Mouse (Mus musculus): Measurements from ENCODE around the gene Tnk1. TPM values are rescaled to one million over a fixed set of nuclear protein-coding genes. Genes with fewer than 3 reads are reported as not detected.
"Not testable (repeated sequence)": the region's sequence is repeated elsewhere in the genome, so short reads cannot be mapped to it uniquely, and the experiment has no call there.

Tnk1 gene
- total RNA-seq, 2 experiments from 2014 or later = not detected

DNA sequence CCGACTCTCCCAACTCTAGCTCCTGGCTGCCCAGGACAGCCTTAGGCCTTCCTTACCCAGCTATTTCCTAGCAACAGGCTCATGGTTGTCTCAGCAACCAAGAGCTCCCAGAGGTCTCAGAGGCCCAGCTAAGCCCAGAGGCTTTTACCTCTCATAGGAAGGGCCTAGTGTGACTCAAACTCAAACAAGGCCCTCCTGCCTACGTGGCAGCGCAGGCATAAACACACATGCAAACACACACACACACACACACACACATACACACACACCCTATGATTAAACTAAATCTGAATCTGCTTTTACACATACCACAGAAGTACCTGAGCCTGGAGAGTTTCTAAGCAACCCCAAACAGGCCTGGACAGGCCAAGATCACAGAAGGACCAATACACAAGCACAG is 19.9 kb upstream of the Tnk1 start:
- DNase-seq = no peak

DNA sequence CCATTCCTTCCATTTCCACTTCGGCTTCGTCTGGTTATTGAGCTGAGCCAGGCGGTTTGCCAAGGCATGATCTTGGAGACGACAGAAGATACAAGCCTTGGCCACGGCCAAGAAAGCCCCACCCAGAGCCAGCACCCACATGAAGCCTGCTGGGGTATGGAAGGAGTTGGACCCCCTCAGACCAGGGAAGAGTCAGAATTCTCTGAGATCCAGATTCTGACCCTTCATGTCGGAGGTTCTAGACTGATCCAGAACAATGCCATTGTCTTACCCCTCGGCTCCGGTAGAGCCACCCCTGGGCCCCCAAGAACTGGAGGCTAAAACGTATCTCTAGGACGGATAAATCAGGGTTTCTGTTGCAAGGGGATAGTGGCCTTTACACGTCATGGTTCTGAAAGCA is 19.3 kb upstream of the Tnk1 start, which contains the start of gene Tmem95:
Gene Tmem95, minus strand, starts transcription at position 141 of the 400 bp plus-strand sequence.
- DNase-seq = no peak

DNA sequence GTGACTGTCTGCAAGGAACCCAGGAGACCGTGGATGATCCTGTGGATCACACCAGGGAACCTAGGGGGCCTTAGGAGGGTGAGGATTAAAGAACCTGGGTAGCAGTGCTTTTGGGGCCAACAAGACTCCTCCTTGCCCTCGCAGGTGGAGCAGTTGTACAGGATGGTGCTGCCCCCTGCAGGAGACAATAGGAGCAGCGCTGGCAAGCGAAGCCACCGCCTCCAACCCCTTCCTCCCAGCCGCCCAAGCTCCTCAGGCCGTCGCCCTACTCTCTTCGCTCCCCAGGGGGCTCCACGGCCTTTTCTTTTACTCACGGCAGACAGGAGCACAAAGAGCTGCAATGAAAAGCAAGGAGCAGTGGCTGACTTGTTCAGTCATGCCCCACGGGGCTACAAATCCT is 18.3 kb upstream of the Tnk1 start:
- DNase-seq = peak; percentile 90 to 92

DNA sequence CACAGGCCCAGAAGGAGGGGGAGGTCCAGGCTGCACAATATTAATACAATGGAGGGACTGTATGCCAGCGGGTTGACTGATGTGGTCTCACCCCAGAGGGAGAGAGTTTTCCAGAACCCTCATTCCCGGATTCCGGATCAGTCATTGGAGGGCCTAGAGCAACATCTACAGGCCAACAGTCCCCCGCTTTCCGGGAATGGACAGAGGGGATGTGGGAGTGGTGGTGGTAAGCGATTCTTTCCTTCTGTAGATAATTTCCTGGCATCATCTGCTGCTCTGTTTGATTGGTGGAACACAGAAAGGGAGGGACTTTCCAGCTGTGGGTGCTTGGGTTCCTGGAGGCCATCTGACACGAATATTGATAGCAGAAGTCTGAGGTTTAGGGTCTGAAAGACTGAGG is 17.7 kb upstream of the Tnk1 start:
- peak; percentile 69 to 86 for DNase-seq

DNA sequence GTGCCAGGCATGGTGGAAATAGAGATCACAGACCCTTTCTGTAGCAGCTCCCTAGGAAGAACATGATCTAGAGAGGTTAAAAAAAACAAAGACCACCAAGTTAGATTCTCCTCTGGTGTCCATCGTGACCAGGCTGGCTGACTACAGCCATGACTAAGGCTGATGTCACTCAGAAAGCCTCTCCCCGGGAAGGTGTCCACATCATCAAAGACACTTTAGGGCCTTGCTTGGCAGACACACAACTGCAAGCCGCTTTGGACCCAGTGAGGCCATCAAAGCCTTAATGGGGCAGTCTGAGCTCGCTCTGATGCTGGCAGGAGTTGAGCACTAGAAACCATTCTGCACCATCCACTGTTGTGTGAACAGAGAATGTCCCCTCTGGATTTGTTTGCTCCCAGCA is 13.9 kb upstream of the Tnk1 start:
- DNase-seq = no peak

DNA sequence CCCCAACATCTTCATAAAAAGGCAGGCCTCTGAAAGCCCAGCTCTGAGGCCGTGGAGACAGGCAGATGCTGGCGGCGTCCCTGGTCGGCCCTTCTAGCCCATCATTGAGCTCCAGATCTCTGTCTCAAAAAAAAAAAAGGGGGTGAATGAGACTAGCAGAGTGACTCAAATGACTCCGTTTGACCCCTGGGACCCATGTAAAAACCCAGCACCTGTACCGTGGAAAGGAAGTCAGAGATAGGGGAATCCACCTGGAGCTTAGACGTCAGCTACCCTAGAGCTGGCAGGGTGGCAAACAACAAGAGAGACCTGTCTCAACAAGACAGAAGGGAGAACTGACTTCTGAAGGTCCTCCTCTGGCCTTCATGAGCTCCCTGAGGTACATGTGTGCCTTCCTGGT is 13.3 kb upstream of the Tnk1 start:
- no peak for DNase-seq

DNA sequence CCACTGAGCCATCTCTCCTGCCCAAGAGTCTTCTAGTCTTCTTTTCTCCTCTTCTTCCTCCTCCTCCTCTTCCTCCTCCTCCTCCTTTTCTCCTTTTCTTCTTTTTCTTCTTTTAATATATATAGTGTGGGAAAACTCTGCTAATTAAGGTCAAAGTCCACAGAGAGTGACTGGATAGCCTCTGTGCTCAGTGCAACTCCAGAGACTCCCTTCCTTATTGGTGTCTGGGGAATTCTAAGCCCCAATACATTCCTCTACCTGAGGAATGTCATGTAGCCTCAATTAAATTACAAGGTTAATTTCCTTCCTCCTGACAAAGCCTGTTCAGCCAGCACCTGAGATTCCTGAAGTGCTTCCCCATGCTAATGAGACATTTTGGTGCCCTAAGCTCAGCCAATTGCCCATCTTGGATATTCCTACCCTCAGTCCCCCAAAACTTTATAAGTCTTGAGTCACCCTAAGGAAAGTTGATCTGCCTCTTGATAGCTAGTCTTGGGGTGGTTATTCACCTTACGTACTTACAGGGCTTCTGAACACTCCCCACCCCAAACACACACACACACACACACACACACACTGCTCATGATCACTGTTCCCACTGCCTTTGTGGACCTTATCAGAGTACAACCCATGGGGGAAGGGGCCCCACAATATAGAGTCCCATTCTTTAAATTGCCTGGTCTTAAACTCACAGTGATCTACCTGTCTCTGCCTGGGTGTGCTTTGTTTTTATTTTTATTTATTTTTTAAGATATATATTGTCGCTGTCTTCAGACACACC is 11.9 kb upstream of the Tnk1 start:
- no peak for DNase-seq

DNA sequence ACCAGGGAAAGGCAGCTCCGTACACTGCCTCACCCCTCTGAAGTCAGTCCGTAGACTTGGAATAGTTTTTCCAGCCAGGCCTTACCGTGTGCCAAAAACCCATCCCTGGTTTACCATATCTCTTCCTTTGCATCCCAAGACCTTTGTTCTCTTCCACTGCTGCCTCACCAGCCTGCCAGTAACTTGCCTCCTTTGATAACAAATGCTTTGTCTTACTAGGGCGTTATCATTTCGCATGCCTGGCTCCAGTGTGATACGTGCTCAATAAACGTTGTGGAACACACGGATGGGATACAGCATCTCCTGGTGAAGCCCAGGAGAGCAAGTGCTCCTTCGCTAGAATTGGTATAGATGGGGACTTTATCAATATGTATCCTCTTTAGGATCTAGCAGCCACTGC is 8.8 kb upstream of the Tnk1 start:
- no peak for DNase-seq

DNA sequence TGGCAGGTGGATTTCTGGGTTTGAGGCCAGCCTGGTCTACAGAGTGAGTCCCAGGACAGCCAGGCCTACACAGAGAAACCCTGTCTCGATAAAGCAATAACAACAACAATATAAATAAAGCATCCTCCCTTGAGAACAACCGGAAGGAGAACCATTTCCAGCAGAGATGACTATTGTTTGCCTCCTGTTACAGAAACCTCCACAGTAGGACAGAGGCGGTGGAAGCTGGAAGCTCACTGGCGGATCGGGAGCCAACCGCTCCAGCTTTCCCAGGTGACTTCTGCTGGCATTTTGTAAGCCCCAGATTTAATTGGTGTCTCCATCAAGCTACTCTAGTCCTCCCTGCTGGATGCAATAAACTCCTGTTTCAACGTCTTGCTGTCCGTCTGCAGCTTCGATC is 7.0 kb upstream of the Tnk1 start:
- no peak for DNase-seq

DNA sequence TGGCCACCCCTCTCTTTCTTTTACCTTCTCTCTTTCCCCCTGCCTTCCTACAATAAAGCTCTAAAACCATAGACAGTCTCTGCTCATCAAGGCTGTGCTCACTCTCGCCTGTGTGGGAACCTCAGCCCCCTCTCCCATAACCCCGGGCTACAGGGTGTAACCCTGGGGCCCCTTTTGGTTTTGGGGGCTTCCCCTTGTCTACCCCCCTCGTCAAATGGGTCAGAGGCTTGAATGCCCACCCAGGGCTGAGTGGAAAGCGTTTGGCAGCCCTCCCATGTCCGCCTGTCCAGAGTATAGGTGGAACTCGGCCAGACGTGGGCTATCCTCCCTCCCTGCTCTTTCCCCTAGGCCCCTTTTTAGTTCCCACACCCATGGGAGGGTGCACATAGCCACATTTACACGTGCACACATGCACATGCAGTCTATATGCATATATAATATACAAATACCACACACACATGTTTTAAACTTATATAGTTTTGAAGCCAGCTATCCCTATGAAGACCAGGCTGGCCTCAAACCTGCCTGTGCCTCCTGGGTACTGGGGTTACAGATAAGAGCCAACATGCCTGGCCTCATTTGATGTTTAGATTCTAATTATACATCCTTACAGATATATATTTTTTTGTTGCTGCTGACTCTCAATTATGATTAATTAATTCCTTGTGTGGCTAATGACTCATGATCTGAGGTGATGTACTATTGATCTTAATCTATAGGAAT is 5.8 kb upstream of the Tnk1 start:
- DNase-seq = no peak

DNA sequence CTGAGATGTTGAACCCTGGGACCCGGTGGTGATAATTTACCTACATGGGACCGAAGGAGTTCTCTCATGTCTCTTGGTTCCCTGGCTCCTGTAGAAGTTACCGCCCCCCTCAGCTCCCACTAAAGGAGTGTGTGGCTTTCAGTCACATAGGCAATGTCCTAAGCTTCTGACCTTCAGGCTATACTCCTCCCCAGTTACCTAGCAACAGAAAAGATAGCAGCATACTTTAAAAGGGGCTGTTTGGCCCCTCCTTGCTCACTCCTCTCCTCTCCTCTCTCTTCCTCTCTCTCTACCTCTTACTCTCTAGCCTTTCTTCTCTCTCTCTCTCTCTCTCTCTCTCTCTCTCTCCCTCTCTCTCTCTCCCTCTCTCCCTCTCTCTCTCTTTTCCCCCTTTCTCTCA is 5.2 kb upstream of the Tnk1 start:
- DNase-seq = not testable (repeated sequence)

DNA sequence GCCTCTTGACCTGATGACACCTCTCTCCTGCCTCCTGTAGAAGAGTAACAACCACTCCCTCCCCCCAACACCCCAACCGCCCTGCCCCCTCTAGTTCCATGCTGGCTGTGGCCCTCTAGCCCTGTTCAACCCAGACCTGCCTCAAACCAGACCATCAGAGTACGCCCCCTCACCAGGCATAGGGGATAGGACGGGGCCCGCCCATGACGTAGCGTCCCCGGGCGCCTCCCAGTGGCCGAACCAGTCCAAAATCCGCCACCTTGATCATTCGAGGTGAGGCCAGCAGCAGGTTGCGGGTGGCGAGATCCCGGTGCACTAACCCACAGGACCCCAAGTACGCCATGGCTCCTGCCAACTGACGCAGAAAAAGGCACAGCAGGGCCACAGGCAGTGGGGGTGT is 3.2 kb downstream of the Tnk1 start:
- peak in 1 of 2 experiments; percentile 50 for DNase-seq

DNA sequence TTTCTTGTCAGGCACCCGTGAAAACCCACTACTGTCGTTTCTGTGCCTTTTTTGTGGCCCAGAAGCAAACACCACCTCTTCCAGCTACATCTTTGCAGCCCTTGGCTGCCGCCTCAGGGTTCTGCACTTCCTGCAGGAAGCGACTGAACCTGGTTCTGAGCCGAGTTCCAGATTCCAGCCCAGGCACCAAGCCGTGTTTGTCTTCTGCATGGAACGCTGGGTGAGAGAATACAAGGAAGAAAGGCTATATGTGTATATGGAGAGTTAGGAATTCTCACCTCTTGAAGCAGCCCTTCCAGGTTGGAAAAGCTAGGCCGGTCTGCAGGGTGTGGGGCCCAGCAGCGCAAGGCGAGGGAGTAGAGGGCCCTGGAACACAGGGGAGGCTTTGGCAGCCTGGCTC is 3.9 kb downstream of the Tnk1 start:
- DNase-seq = peak in 1 of 2 experiments; percentile 29

DNA sequence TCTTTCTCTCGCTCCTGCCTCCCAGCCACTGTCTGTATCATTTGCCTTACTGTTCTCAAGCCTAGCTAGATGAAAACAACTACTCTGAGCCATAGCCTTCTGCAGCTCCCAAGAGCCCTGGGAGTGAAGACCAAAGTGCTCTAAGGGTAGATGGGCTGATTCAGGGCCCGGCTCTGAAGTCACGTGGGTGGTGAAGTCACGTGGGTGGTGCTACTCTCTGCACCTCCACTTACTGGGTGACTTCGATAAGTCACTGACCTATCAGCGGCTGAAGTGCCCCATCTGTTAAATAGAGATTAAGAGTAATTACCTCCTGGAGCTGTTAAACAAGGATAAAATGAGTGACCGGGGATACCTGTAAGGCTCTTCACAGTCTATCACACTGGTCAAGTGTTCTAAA is 4.5 kb downstream of the Tnk1 start:
- DNase-seq = peak in 1 of 2 experiments; percentile 20

DNA sequence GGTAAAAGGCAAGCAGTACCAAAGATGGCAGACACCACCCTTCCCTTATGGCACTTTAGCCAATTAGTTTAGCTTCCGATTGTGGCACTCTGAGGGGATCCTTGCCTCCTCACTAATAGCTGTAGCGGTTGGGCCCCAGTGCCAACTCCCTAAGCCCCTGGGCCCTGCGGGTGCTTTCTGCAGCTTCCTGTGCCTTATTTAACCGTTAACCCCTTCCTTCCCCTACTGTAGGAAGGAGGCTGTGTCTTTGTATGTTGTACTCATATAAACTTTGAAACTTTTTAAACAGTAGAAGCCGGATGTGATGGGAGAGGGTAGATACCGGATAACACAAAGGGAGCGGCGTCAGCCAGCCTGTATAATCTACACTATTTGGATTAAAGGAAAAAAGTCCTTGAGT is 7.8 kb downstream of the Tnk1 start:
- no peak for DNase-seq

DNA sequence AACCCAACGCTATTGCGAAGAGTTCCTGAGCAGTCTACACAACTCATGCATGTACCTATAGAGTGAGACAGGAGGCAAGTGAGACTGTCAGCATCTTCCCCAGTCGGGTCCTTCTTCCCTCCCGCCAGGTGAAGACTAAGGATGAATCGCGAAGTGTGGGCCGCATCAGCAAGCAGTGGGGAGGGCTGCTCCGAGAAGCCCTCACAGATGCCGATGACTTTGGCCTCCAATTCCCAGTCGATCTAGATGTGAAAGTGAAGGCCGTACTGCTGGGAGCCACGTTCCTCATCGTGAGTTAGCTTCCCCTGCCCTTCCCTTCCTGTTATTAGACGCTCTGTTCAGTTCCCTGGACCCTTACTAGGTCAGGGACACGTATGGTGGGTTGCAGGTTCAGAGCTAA is 8.6 kb downstream of the Tnk1 start:
- DNase-seq = no peak

DNA sequence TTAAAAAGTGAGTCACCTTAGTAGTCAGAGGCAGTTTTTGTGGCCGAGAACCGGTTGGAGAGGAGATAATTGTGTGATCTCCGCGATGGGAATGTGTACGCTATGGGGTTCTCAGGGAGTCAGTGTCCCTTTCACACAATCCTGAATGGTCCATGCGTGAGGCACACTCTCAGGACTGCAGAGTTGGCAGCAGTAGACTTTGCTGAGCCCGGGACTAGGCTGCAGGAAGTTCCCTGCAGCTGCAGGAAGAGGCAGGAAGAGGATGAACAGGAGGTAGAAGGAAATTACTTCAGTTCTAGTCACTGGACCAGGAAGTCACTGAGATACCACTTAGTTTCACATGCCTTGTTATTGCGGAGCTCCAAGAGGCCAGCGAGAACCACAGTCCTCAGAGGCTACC is 9.4 kb downstream of the Tnk1 start:
- DNase-seq = peak in 1 of 2 experiments; percentile 62

DNA sequence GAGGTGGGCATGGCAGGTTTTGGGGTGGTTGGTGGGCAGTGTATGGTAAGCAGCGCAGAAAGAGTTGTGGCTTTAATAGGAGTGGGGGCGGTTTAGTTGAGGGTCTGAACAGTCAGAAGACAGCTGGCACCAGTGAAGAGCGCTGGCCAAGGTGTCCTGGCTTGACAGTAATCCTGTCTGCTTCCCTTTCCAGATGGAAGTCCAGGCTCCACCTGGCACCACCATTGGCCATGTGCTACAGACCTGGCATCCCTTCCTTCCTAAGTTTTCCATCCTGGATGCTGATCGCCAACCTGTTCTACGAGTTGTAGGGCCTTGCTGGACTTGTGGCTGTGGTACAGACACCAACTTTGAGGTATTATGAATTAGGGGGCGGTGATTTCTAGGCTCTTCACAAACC is 10.5 kb downstream of the Tnk1 start:
- DNase-seq = no peak

DNA sequence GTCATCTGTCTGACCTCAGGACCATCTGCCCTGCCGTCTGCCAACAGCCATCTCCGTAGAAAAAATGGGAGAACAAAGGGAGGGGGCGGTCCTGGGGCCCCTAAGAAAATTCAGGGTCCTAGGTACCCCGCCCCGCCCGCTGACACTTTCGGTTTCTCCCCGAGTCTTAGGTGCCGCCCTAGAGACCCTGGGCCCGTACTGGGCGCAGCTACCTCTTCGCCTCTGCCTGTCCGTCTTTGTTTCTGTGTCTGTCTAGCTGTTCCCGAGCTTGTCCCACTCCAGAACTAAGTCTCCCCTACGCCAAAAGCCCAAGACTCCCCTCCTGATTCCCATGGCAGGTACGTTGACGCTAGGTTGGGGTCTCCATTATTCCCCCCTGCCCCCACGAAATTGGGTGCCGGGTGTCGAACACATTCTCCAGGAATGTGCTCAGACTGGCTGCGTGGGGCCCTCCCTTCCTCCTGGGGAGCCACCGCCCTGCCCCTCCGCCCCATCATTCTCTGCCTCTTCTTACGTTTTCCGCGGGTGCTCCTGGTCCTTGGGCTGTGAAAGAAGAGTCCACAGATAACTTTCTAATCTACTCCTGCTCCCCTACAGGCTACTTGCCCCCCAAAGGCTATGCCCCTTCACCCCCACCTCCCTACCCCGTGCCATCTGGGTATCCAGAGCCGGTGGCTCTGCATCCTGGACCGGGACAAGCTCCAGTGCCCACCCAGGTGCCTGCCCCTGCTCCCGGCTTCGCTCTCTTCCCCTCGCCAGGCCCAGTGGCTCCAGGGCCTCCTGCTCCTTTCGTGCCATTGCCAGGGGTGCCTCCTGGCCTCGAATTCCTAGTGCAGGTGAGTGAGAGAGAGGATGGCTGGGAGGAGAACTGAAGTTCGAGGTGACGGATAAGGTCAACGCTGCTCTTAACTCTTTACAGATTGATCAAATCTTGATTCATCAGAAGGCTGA is 11.5 kb downstream of the Tnk1 start:
- DNase-seq = peak; percentile 57 to 64

DNA sequence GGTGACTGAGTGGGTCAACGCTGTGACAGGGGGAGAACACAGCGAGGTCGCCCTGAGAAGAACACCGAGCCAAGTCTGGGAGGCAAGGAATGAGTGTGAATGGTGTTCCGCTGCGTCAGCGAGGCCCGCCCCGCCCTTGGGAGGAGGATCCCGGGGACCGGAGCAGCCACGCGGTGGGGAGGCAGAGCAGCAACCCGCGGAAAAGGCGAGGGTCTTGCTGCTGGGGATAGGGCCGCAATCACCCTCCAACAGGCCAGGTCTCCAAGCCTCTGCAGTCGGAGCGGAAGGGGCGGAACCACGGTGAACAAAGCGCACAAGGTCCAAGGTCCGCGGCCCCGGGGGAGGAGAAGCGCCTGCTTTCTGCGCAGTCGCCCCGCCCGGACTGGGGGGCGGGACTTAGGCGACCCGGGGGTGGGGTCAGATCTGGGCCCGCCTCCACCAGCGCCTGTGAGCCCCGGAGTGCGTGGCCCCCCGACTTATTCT is 12.3 kb downstream of the Tnk1 start, which contains the start of gene Plscr3:
Gene Plscr3, plus strand, starts transcription at position 179 of the 483 bp plus-strand sequence.
- DNase-seq = peak; percentile 94 to 95

DNA sequence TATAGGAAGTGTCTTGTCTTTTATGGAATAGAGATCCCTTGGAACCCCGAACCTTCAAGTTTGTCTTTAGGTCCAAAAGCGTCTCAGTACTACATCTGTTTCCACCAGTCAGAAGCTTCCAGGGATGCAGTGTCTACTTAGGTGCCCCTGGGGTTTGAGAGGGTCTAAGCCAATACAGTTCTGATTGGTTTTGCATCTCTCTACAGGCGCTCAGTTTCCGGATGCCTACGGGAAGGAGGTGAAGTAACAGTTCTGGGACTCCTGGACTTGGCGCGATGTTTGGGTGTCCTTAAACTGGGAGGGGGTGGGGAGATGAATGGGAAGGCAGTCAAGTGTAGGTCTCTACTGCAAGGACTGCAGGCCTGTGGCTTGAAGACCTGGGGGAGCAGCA is 19.8 kb downstream of the Tnk1 start:
- DNase-seq = no peak

Measured in heart, adult 18-20 months (tissue).